Mouse (Mus musculus) Patski (cell line): ENCODE measurements at regions not wholly inside any gene's neighbourhood (a gene's known extent, or its start where the extent isn't known, plus 50 kb on each side); places are given as distances from the start of the nearest gene placed in this dataset.

Source experiments
- ATAC-seq: fragments of 100-300 bp; one replicate; pipeline ENCODE4 v1.8.0; 2021
- CTCF ChIA-PET: fragments of 350-600 bp; sonication (Branson Sonifier 250); formaldehyde crosslinking; loops from one replicate; lab custom pipeline; 2022; ENCODE audit warnings: inconsistent platforms; lab: Charles Lee
- POLR2A ChIA-PET: fragments of 350-600 bp; sonication (Branson Sonifier 250); formaldehyde crosslinking; loops from one replicate; lab custom pipeline; 2022; ENCODE audit warnings: antibody characterized with exemption, inconsistent platforms; lab: Charles Lee
- DNase-seq: peaks from one replicate; pipeline ENCODE4 v3.0.0-alpha.2; 2011; ENCODE audit warnings: low read depth, low spot score
- H3K27me3 ChIP-seq: fragments of 371-371 bp; one replicate; pipeline ENCODE4 v1.5.1; 2021
- CTCF ChIP-seq: fragments of 100-300 bp; IDR thresholded peaks from one replicate; pipeline ENCODE4 v1.5.1; 2021
- in situ Hi-C: fragments of 300-500 bp; cut with MboI; formaldehyde crosslinking; loops from 3 replicates; pipeline ENCODE4 v1.11.1; 2018; ENCODE audit warnings: low pct_unique_long_range_greater_than_20kb, mixed read lengths

GRCm38 (mm10) chr8:126737032-126737431 is 143.2 kb upstream of the Irf2bp2 start:
- ATAC-seq (no peak), DNase-seq (no peak)
- POLR2A ChIA-PET, result interaction anchor here (0.6 to 2.6 kb wide), 8 partner anchors 52 to 239 kb away, joined by 3 to 20 read pairs (median 5); partner anchors contain the start of gene Irf2bp2
- TF ChIP-seq CTCF, result no peak
- in situ Hi-C loops, result loop anchor here (5.0 kb wide), 4 partner anchors 110 to 240 kb away; no protein-coding TSS in a partner anchor
- H3K27me3 ChIP-seq, result no peaks in the 10 kb centered on the region
- CTCF ChIA-PET, result interaction anchor here (0.7 to 3.0 kb wide), 9 partner anchors 12 to 242 kb away, joined by 3 to 14 read pairs (median 3); no protein-coding TSS in a partner anchor

GRCm38 (mm10) chr8:126736441-126736962 is 142.7 kb upstream of the Irf2bp2 start:
- ChIA-PET CTCF (interaction anchor here (0.9 to 3.0 kb wide), 10 partner anchors 12 to 255 kb away, joined by 3 to 14 read pairs (median 5); no protein-coding TSS in a partner anchor), POLR2A (interaction anchor here (0.6 to 2.6 kb wide), 12 partner anchors 52 to 239 kb away, joined by 3 to 20 read pairs (median 4); partner anchors contain the start of gene Irf2bp2)
- no peak for TF ChIP-seq CTCF
- DNase-seq (no peak), ATAC-seq (peak; percentile 7)
- no peaks in the 10 kb centered on the region for H3K27me3 ChIP-seq
- in situ Hi-C loops, result loop anchor here (5.0 kb wide), 4 partner anchors 111 to 239 kb away; no protein-coding TSS in a partner anchor

GRCm38 (mm10) chr8:126735488-126736440 is 142.0 kb upstream of the Irf2bp2 start:
- no peak for DNase-seq
- POLR2A ChIA-PET, result interaction anchor here (0.8 to 2.6 kb wide), 16 partner anchors 22 to 1908 kb away, joined by 3 to 20 read pairs (median 4); partner anchors contain the start of gene Irf2bp2
- peak; percentile 63 for ATAC-seq
- in situ Hi-C loops, result loop anchor here (5.0 kb wide), 4 partner anchors 112 to 238 kb away; no protein-coding TSS in a partner anchor
- CTCF ChIA-PET, result interaction anchor here (0.9 to 3.0 kb wide), 8 partner anchors 70 to 254 kb away, joined by 3 to 14 read pairs (median 6); no protein-coding TSS in a partner anchor
- no peak for TF ChIP-seq CTCF
- H3K27me3 ChIP-seq, result no peaks in the 10 kb centered on the region

GRCm38 (mm10) chr8:126734743-126735487 is 141.1 kb upstream of the Irf2bp2 start:
- CTCF ChIA-PET, result interaction anchor here (0.9 to 2.5 kb wide), 12 partner anchors 14 to 238 kb away, joined by 3 to 13 read pairs (median 4); no protein-coding TSS in a partner anchor
- no peak for TF ChIP-seq CTCF
- H3K27me3 ChIP-seq, result no peaks in the 10 kb centered on the region
- no peak for ATAC-seq
- POLR2A ChIA-PET, result interaction anchor here (0.6 to 2.6 kb wide), 14 partner anchors 21 to 1908 kb away, joined by 3 to 20 read pairs (median 4); partner anchors contain the start of gene Irf2bp2
- in situ Hi-C loops, result loop anchor here (5.0 kb wide), 4 partner anchors 112 to 238 kb away; no protein-coding TSS in a partner anchor
- no peak for DNase-seq

GRCm38 (mm10) chr8:126733779-126734178 is 140.0 kb upstream of the Irf2bp2 start:
- no peak for DNase-seq
- ChIA-PET POLR2A (interaction anchor here (0.7 to 1.7 kb wide), 5 partner anchors 25 to 141 kb away, joined by 3 to 5 read pairs (median 5); partner anchors contain the start of gene Irf2bp2), CTCF (interaction anchor here (0.7 to 1.8 kb wide), 9 partner anchors 12 to 236 kb away, joined by 3 to 7 read pairs (median 4); no protein-coding TSS in a partner anchor)
- no peaks in the 10 kb centered on the region for H3K27me3 ChIP-seq
- no peak for ATAC-seq
- no peak for TF ChIP-seq CTCF
- in situ Hi-C loops, result no loop called here

GRCm38 (mm10) chr8:126733307-126733706 is 139.5 kb upstream of the Irf2bp2 start:
- ChIA-PET CTCF (interaction anchor here (0.7 to 1.5 kb wide), 6 partner anchors 12 to 188 kb away, joined by 3 to 6 read pairs (median 4); no protein-coding TSS in a partner anchor), POLR2A (interaction anchor here (0.7 to 1.7 kb wide), 3 partner anchors 25 to 139 kb away, joined by 3 to 5 read pairs (median 5); partner anchors contain the start of gene Irf2bp2)
- no peaks in the 10 kb centered on the region for H3K27me3 ChIP-seq
- in situ Hi-C loops, result no loop called here
- no peak for TF ChIP-seq CTCF
- DNase-seq, result peak; percentile 93
- ATAC-seq, result peak; percentile 40

GRCm38 (mm10) chr8:126730017-126730631 is 136.3 kb upstream of the Irf2bp2 start:
- no peak for TF ChIP-seq CTCF
- ChIA-PET CTCF (interaction anchor here (1.3 to 1.6 kb wide), 3 partner anchors 14 to 110 kb away, joined by 3 to 4 read pairs (median 4); no protein-coding TSS in a partner anchor), POLR2A (interaction anchor here (0.7 kb wide), 1 partner anchor 18 kb away, joined by 3 read pairs; no protein-coding TSS in a partner anchor)
- ATAC-seq (no peak), DNase-seq (no peak)
- in situ Hi-C loops, result no loop called here
- H3K27me3 ChIP-seq, result no peaks in the 10 kb centered on the region

GRCm38 (mm10) chr8:126728987-126729632 is 135.3 kb upstream of the Irf2bp2 start:
- ATAC-seq, result no peak
- no peak for TF ChIP-seq CTCF
- DNase-seq, result no peak
- ChIA-PET POLR2A (interaction anchor here (0.7 kb wide), 1 partner anchor 19 kb away, joined by 3 read pairs; no protein-coding TSS in a partner anchor), CTCF (interaction anchor here (1.6 kb wide), 1 partner anchor 13 kb away, joined by 4 read pairs; no protein-coding TSS in a partner anchor)
- in situ Hi-C loops, result no loop called here
- no peaks in the 10 kb centered on the region for H3K27me3 ChIP-seq
